Mouse (Mus musculus) erythroblast, embryonic 14.5 days (primary cell): Measurements from ENCODE around the gene Cgnl1.

ENCODE experiments used
- GATA1 ChIP-seq: IDR thresholded peaks from 2 replicates; pipeline ENCODE4 v1.6.1; 2012; ENCODE audit warnings: low read length, inconsistent platforms, mixed read lengths
- TAL1 ChIP-seq: IDR thresholded peaks from 3 replicates; pipeline ENCODE4 v1.6.1; 2012; ENCODE audit warnings: low read length, inconsistent platforms, mixed read lengths

GRCm38 (mm10) chr9:71686463-71686862, 84.9 kb downstream of the Cgnl1 start:
- TF ChIP-seq GATA1 = no peak
- TF ChIP-seq TAL1 = no peak
